Mouse (Mus musculus) urinary bladder, postnatal 14 days (tissue): ENCODE data around the gene Csrp1.

ENCODE experiments used
- DNase-seq: peaks from one replicate; pipeline ENCODE4 v3.0.0; 2021; ENCODE audit warnings: low spot score

Csrp1 gene

DNA sequence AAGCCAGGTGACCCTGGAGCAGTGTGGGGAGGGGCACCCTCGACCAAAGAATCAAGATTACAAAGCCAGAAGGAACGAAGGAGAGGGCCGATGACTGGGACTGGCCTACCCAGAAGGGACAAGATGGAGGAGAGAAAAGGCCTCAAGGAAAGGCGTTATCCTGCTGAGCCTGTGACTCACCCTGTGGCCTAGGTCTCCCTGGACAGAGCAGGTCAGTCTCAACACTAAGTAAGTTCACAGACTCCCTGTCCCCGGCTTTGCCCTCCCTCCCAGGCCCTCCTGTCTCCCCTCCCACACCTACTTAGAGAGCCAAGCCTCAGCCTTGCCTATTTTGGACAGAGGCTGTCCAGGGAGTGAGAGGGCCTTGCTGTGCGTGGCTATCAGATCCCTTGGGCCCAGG lies at the start of gene Csrp1:
Csrp1 (plus strand) TSS at position 79 of the 400 bp plus-strand sequence.
- DNase-seq, result no peak

DNA sequence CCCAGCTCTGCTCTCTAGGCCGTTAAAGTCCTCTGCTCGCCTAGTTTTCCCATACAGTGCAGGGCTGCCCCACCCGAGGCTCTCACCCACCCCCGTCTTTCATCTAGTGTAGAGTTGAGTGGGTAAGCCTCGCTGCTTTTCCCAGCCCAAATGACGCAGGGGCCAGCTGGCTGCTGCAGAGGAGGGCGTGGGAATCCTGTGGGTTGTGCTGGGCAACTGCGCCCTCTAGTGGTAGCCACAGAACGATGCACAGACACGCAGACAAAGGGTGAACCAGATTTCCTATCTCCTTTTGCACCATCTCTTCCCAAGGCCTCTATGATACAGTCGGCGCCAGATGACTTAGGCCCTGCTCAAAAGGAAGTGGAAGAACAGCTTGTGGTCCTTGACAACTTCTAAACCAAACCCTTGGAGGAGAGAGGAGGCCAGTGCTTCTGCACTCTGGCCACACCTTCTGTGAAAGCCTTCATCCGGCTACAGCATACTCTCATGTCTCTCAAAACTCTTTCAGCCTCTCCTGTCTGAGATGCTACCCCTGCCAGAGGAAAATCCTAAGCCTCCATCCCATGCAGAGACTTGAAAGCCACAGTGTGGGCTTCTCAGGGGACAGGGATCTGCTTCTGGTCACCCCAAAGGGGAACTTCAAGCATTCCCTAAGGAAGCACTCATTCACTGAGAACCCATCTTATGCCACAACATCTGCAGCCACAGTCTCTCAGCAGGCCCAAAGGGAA lies 49.3 kb upstream of the Csrp1 start:
- DNase-seq, result peak; percentile 82

GRCm38 (mm10) chr1:135671406-135671805 lies 48.5 kb upstream of the Csrp1 start:
- no peak for DNase-seq

DNA sequence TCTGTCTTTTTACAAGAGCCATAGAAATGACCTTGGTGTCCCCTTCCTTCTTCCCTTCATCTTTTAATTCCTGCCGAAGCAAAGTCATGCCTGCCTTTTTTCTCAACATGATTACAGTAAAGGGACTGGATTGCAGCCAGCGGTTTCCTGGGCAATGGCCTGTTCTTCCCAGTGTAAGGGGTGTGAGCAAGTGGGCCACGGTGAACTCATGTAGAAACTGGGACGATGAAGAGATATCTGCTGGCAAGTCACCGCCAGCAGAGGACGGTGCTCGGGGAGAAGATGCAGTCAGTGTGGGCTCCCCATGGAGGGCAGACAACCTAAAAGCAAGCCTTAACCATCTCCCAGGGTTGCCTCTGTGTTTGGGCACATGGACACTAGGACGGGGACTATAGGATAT lies 47.9 kb upstream of the Csrp1 start:
- DNase-seq, result peak; percentile 65

- no peak for DNase-seq
Observed at GRCm38 (mm10) chr1:135672374-135672773, 47.5 kb upstream of the Csrp1 start.

- DNase-seq, result no peak
Observed at GRCm38 (mm10) chr1:135673423-135673822, 46.4 kb upstream of the Csrp1 start.

DNA sequence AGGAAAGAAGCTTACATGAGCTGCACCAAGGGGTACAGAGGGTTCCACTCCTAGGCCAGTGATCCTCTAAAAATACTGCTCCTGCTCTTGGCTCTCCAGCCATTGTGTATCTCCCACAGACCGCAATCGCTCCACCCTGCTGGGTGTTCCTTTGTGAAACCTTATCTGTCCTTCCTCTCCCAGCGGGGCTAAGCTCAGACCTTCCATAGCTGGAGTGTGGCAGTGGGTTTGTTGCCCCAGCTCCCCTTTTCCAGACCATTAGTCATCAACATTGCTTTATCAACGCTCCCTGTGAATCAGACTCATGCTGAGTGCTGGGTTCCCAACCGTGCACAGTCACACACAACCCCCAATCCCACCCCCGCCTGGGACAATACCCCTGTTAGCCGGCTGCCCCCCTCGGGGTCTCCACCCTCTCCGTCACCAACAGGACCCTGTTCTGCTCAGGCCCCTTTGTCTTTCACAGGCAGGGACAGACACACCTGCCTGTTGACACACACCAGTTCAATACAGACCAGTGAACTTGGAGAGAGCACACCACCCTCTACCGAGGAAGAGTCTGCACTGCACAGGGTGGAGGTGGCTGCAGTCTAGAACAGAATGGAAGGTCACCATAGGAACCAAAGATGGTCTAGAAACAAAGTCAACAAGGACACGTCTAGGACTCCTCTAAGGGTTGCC lies 44.3 kb upstream of the Csrp1 start:
- no peak for DNase-seq

- no peak for DNase-seq
Observed at GRCm38 (mm10) chr1:135676247-135676646, 43.6 kb upstream of the Csrp1 start.

DNA sequence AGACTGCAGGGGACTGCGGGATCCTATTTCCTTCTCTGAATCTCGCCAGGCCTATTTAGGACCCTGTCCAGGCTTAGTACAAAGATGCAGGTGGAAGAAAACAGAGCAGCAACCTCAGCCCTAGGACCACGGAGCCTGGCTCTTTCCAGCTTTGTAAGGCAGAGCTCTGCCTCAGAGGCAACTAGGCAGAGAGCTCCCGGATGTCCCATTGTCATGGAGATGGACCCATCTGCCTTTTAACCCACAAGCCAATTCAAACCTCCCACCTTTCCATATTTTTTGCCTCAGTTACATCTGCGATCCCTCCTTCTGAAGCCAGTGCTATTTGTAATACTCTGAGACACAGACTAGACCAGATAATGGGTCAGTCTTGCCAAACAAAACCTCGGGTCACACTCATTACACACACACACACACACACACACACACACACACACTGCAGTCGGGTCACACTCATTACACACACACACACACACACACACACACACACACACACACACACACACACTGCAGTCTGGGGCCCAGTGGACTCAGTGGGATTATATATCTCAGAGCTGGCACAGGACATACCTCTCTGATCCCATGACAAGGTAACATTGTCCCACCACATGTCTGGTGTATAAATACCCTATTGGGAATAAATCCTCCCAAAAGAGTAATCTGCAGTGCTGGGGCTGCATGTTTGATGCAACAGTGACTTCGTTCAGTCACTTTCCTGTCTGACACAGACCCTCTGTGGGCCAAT lies 42.8 kb upstream of the Csrp1 start:
- DNase-seq, result no peak

- no peak for DNase-seq
Observed at GRCm38 (mm10) chr1:135678145-135678544, 41.7 kb upstream of the Csrp1 start.

DNA sequence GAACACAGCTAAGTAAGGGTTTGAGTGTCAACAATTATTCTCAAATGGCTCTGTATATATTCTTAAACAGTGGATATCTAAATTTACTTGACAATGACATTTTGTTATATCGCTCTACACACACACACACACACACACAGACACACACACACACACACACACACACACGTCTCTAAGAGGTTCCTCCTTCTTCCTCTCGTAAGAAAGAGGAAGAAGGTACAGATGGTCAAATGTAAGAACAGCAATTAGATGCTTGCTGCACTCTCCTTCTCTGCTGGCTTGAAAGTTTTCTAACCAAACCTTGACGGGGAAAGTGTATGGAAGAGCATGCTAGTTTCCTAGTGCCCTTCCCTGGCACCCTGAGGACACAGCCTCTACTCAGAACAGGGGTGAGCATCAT lies 39.1 kb upstream of the Csrp1 start:
- DNase-seq, result no peak

DNA sequence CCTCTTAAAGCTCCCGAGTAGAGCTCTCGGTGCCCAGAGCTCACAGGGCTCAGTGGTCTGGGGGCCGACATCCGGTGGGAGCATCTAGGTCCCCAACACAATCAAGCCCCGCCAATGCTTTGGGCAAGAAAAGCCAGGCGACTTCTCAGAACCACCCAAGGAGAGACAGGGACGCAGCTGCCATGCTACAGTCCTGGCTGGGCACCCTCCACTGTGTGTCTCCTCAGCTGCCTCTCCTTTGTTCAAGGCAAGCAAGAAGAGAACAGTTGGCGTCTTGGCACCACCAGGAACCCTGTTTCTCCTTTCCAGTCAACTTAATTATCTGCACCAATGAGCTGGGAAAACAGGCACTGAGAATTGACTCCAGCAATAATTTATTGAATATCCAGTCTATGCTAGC lies 38.7 kb upstream of the Csrp1 start:
- no peak for DNase-seq

- DNase-seq, result no peak
Observed at GRCm38 (mm10) chr1:135684895-135685294, 35.0 kb upstream of the Csrp1 start.

DNA sequence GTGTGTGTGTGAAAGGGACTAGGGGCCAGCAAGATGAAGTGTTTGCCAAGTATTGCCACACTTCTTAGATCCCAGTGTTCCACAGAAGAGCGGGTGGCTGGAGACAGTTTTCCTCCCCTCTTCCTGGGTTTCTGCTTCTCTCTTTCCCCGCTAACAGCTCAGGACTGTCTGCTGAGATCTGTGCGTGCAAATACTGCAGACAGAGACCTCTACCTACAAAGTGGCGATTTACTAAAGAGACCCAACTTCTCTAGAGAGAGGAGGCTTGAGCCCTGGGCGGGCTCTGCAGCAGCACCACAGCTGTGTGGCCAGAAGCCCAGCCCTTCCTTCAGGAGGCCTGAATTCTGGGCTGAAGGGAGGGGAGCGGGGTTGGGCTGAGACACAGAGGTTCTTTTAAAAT lies 34.5 kb upstream of the Csrp1 start:
- DNase-seq, result no peak

GRCm38 (mm10) chr1:135686792-135687510 lies 32.9 kb upstream of the Csrp1 start:
- DNase-seq, result peak; percentile 35

GRCm38 (mm10) chr1:135687771-135688492 lies 31.9 kb upstream of the Csrp1 start:
- DNase-seq, result peak; percentile 80

GRCm38 (mm10) chr1:135688686-135689085 lies 31.2 kb upstream of the Csrp1 start:
- DNase-seq, result no peak

GRCm38 (mm10) chr1:135690784-135691416 lies 29.0 kb upstream of the Csrp1 start:
- no peak for DNase-seq

GRCm38 (mm10) chr1:135691417-135691815 lies 28.4 kb upstream of the Csrp1 start:
- DNase-seq, result peak; percentile 43

DNA sequence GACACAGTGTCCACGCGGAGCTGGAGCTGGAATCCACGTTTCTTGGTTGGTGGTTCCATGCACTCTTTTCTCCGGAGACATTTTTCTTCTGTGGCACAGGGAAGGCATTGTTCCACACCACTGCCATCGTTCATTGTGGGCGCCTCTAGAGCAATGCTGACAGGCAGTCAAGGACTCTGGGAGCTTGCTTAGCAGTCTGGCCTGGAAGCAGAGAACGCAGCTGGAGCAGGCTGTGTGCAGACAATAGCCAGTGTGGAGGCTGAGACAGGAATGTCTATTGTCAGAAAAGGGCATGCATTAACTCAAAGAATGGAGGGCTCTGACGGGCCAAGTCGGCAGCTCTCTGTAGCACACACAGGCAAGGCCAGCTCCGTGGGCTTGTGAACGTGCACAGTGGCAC lies 25.7 kb upstream of the Csrp1 start:
- DNase-seq, result no peak

DNA sequence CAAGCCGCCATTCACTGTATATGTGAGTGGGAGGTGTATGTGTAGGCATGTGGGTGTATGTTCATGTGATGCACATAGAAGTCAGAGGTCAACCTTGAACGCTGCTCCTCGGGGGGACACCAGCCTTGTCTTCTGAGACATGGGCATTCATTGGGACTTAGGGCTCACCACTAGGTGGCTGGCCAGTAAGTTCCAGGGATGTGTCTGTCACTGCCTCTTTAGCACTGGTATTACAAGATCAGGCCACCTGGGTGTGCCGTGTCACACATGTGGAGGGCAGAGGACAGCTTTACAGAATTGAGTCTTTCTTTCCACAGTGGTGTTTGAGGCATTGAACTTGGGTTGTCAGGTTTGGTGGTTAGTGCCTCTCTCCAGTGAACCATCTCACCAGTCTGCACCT lies 22.4 kb upstream of the Csrp1 start:
- no peak for DNase-seq
